In the genomic region with DNA sequence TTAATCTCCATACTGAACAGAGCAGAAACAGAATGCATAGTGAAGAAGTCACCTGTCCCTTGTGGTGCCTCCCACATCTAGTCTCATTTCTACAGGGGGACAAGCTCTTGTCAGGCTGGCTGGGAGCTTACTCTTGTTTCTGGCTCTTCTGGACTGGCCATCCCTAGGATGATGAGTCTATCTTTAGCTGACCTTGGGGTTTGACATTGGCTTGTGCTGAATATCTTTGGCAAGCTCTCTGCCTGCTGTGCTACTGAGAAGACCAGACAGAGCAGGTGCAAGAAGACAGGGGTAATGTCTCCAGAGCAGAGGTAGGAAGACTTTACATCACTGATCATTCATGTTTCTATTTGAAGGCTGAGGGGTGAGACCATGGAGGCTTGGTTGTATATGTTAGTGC, we compare ENCODE assay signal across 16 mouse cellular contexts. TPM values are rescaled to one million over a fixed set of nuclear protein-coding genes. Genes with fewer than 3 reads are reported as not detected.
"Had no signal": no experiment of that assay in that cellular context is flagged by ENCODE, and none has a peak within 500 bp of the region (broad histone marks: within the 10 kb centered on the region; RNA-seq: fewer than 3 reads in every experiment).

No protein-coding gene starts in this region.

- DNase-seq: kidney, postnatal 10 days; kidney, postnatal 36 days; layer of hippocampus, postnatal 36 days; liver; lung, adult 18-20 months; lung, postnatal 10 days; lung, postnatal 36 days; retina, postnatal 1 day; right cerebral cortex, postnatal 25 days; spleen, adult 18-20 months; thymus, postnatal 25 days had no signal

- ATAC-seq: liver, embryonic 12.5 days; midbrain, embryonic 13.5 days; midbrain, embryonic 16.5 days had no signal

RNA-seq across cellular contexts. Expression of a gene that starts 29.5 kb away (rescaled TPM):
- total RNA-seq: monocyte, adult 5-6 weeks; neutrophil, adult 5-6 weeks had no signal
